Mouse (Mus musculus) thymus, adult 2 months (tissue): ENCODE data around the gene Wwox. TPM values are rescaled to one million over a fixed set of nuclear protein-coding genes. Genes with fewer than 3 reads are reported as not detected.

Experiments
- DNase-seq: peaks from one replicate; pipeline ENCODE4 v3.0.0; 2021
- H3K27ac ChIP-seq: fragments of 200-500 bp; 2 replicates; pipeline ENCODE4 v1.5.1; 2012; ENCODE audit warnings: low read length, control low read depth; ENCODE audit not compliant: control insufficient read depth, insufficient read depth
- H3K27me3 ChIP-seq: fragments of 200-500 bp; 2 replicates; pipeline ENCODE4 v1.6.1; 2012; ENCODE audit warnings: mild to moderate bottlenecking, low read length, moderate library complexity, mixed read lengths; ENCODE audit not compliant: control insufficient read depth, insufficient read depth
- H3K36me3 ChIP-seq: fragments of 200-500 bp; 2 replicates; pipeline ENCODE4 v1.6.1; 2012; ENCODE audit warnings: mild to moderate bottlenecking, low read length, moderate library complexity; ENCODE audit not compliant: control insufficient read depth, insufficient read depth
- H3K4me1 ChIP-seq: fragments of 200-500 bp; replicated peaks from 2 replicates; pipeline ENCODE4 v1.6.1; 2012; ENCODE audit warnings: low read length; ENCODE audit not compliant: control insufficient read depth, insufficient read depth
- H3K4me3 ChIP-seq: fragments of 200-500 bp; 2 replicates; pipeline ENCODE4 v1.5.1; 2012; ENCODE audit warnings: mild to moderate bottlenecking, low read length, control low read depth, moderate library complexity; ENCODE audit not compliant: control insufficient read depth, insufficient read depth
- CTCF ChIP-seq: fragments of 200-500 bp; IDR thresholded peaks from 2 replicates; pipeline ENCODE4 v1.5.1; 2012; ENCODE audit warnings: mild to moderate bottlenecking, control low read depth, low read length, moderate library complexity, borderline replicate concordance; ENCODE audit not compliant: control insufficient read depth, poor library complexity, insufficient read depth; ENCODE audit errors: extremely low read depth
- POLR2A ChIP-seq: fragments of 200-500 bp; IDR thresholded peaks from 2 replicates; pipeline ENCODE4 v1.6.1; 2012; ENCODE audit warnings: mild to moderate bottlenecking, low read length, control low read depth, moderate library complexity; ENCODE audit not compliant: control insufficient read depth, poor library complexity, insufficient read depth; ENCODE audit errors: extremely low read depth
- WGBS: fragments of 180-500 bp; shearing (Covaris S2); methylation state at CpG from one replicate; pipeline ENCODE4 v1.1.7; 2018; 5-methylcytosine and 5-hydroxymethylcytosine counted together
- polyA plus RNA-seq: library from polyadenylated mRNA; depleted of rRNA; stranded (reverse); fragments of >200 nt; gene quantifications from 2 replicates; pipeline ENCODE4 v1.2.3, GENCODE M21; 2012

Gene Wwox
- polyA plus RNA-seq, 1 experiment: 8.4 TPM

- WGBS: 89% methylated on average over 3 of the region's 3 CpGs
- Histone ChIP-seq H3K4me3 (no peak overlapping the region), H3K36me3 (no peaks in the 10 kb centered on the region), H3K27ac (no peak overlapping the region), H3K27me3 (no peaks in the 10 kb centered on the region), H3K4me1 (no peaks in the 10 kb centered on the region)
- no peak for DNase-seq
- no peak for TF ChIP-seq POLR2A
- TF ChIP-seq CTCF: no peak
These were observed 113.2 kb downstream of the Wwox start for GRCm38 (mm10) chr8:114552606-114553005.

GRCm38 (mm10) chr8:114554966-114555365, 115.5 kb downstream of the Wwox start:
- Histone ChIP-seq H3K27ac (no peak overlapping the region), H3K4me3 (no peak overlapping the region), H3K4me1 (no peaks in the 10 kb centered on the region), H3K27me3 (no peaks in the 10 kb centered on the region), H3K36me3 (no peaks in the 10 kb centered on the region)
- TF ChIP-seq POLR2A: no peak
- TF ChIP-seq CTCF: no peak
- no peak for DNase-seq
- WGBS: 94% methylated on average over 15 of the region's 15 CpGs

GRCm38 (mm10) chr8:114555491-114556202, 116.2 kb downstream of the Wwox start:
- H3K4me3 ChIP-seq: no peak overlapping the region
- no peaks in the 10 kb centered on the region for H3K4me1 ChIP-seq
- no peak for DNase-seq
- no peaks in the 10 kb centered on the region for H3K36me3 ChIP-seq
- WGBS: 95% methylated on average over 6 of the region's 6 CpGs
- no peaks in the 10 kb centered on the region for H3K27me3 ChIP-seq
- TF ChIP-seq POLR2A: no peak
- no peak for TF ChIP-seq CTCF
- H3K27ac ChIP-seq: no peak overlapping the region

DNA sequence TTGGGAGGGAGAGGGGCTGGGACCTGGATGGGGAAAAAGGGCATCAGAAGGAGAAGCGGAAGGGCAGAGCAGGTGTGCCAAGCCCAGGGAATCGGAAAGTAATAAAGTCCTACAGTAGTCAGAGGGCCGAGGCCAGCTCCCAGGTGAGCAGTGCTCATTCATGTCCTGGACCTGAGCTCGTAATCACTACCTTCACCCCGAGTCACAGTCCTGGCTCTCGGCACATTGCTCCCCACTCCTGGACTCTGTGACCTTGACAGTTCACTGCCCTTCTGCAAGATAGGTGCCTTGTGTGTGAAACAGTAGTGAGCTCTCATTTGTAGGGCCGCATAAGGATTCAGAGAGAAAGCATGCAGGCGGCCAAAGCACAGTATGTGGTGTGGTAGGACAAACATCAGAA, 121.7 kb downstream of the Wwox start:
- Histone ChIP-seq H3K4me1 (no peaks in the 10 kb centered on the region), H3K4me3 (no peak overlapping the region), H3K36me3 (no peaks in the 10 kb centered on the region), H3K27ac (no peak overlapping the region), H3K27me3 (no peaks in the 10 kb centered on the region)
- TF ChIP-seq CTCF (no peak), POLR2A (no peak)
- DNase-seq: no peak
- 97% methylated on average over 8 of the region's 8 CpGs for WGBS

DNA sequence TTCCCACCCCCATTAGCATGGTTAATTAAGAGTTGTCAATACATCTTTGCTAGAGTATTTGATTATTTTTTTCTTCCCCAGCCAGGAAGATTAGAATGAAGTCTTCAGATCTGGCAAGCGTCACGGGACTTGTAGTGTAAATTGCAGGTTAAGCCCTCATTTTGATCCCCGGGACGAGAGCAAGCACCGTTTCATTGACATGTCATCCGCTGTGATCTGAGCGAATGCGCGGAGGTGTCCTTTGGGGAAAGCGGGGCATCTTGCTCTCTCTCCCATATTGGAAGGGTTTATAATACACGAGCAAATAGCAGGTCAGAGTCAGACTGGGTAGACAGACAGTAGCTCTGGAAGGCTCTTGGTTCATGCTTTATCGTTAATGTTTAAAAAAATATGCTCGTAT, 123.0 kb downstream of the Wwox start:
- 98% methylated on average over 13 of the region's 13 CpGs for WGBS
- no peak overlapping the region for H3K4me3 ChIP-seq
- no peaks in the 10 kb centered on the region for H3K4me1 ChIP-seq
- H3K27ac ChIP-seq: no peak overlapping the region
- TF ChIP-seq CTCF (no peak), POLR2A (no peak)
- no peaks in the 10 kb centered on the region for H3K36me3 ChIP-seq
- no peaks in the 10 kb centered on the region for H3K27me3 ChIP-seq
- no peak for DNase-seq

- Histone ChIP-seq H3K36me3 (no peaks in the 10 kb centered on the region), H3K4me1 (no peaks in the 10 kb centered on the region), H3K27ac (no peak overlapping the region), H3K27me3 (no peaks in the 10 kb centered on the region), H3K4me3 (no peak overlapping the region)
- DNase-seq: no peak
- WGBS: 95% methylated on average over 7 of the region's 7 CpGs
- TF ChIP-seq CTCF (no peak), POLR2A (no peak)
These were observed 123.9 kb downstream of the Wwox start for GRCm38 (mm10) chr8:114563361-114563760.

GRCm38 (mm10) chr8:114564036-114564435, 124.6 kb downstream of the Wwox start:
- Histone ChIP-seq H3K4me3 (no peak overlapping the region), H3K4me1 (no peaks in the 10 kb centered on the region), H3K36me3 (no peaks in the 10 kb centered on the region), H3K27ac (no peak overlapping the region), H3K27me3 (no peaks in the 10 kb centered on the region)
- DNase-seq: no peak
- TF ChIP-seq POLR2A (no peak), CTCF (no peak)
- 95% methylated on average over 6 of the region's 6 CpGs for WGBS
